Mouse (Mus musculus): ENCODE data around the gene Gm10668. TPM values are rescaled to one million over a fixed set of nuclear protein-coding genes. Genes with fewer than 3 reads are reported as not detected.

Gm10668 gene
- polyA plus RNA-seq (2015; fragmentation: Nextera tagmentation; extraction: Ambion mirVana): not detected in 2 replicates

GRCm38 (mm10) chr7:20730524-20730923 is at the start of gene Gm10668:
Gm10668 (minus strand) TSS chr7:20730624.

GRCm38 (mm10) chr7:20770885-20771284 is 40.5 kb upstream of the Gm10668 start, which contains the start of gene Vmn1r112:
Vmn1r112 (plus strand) TSS chr7:20771185.

GRCm38 (mm10) chr7:20703116-20703515 is 27.3 kb downstream of the Gm10668 start, which contains the start of gene Vmn1r111:
Vmn1r111 (minus strand) TSS chr7:20703216.

Other genes with a start within 250 kb of the Gm10668 start
- gene Vmn1r103, start 220.1 kb downstream of the Gm10668 start, polyA plus RNA-seq (2015; fragmentation: Nextera tagmentation; extraction: Ambion mirVana): not detected in 2 replicates
- gene Vmn1r104, start 196.8 kb downstream of the Gm10668 start, polyA plus RNA-seq (2015; fragmentation: Nextera tagmentation; extraction: Ambion mirVana): not detected in 2 replicates
- not detected in 2 replicates for gene Gm5726, start 184.9 kb downstream of the Gm10668 start, polyA plus RNA-seq (2015; fragmentation: Nextera tagmentation; extraction: Ambion mirVana)
- gene Gm4141, start 154.4 kb downstream of the Gm10668 start, polyA plus RNA-seq (2015; fragmentation: Nextera tagmentation; extraction: Ambion mirVana): not detected in 2 replicates
- not detected in 2 replicates for gene Gm4513, start 131.6 kb downstream of the Gm10668 start, polyA plus RNA-seq (2015; fragmentation: Nextera tagmentation; extraction: Ambion mirVana)
- gene Vmn1r107, start 61.7 kb downstream of the Gm10668 start, polyA plus RNA-seq (2015; fragmentation: Nextera tagmentation; extraction: Ambion mirVana): not detected in 2 replicates
- not detected in 2 replicates for gene Vmn1r111, start 27.4 kb downstream of the Gm10668 start, polyA plus RNA-seq (2015; fragmentation: Nextera tagmentation; extraction: Ambion mirVana)
- gene Vmn1r112, start 40.6 kb upstream of the Gm10668 start, polyA plus RNA-seq (2015; fragmentation: Nextera tagmentation; extraction: Ambion mirVana): not detected in 2 replicates
- gene Vmn1r113, start 56.7 kb upstream of the Gm10668 start, polyA plus RNA-seq (2015; fragmentation: Nextera tagmentation; extraction: Ambion mirVana): not detected in 2 replicates
- gene Vmn1r114, start 81.6 kb upstream of the Gm10668 start, polyA plus RNA-seq (2015; fragmentation: Nextera tagmentation; extraction: Ambion mirVana): not detected in 2 replicates
- not detected in 2 replicates for gene Vmn1r115, start 114.4 kb upstream of the Gm10668 start, polyA plus RNA-seq (2015; fragmentation: Nextera tagmentation; extraction: Ambion mirVana)
- gene Vmn1r116, start 141.6 kb upstream of the Gm10668 start, polyA plus RNA-seq (2015; fragmentation: Nextera tagmentation; extraction: Ambion mirVana): not detected in 2 replicates
- gene Vmn1r117, start 153.5 kb upstream of the Gm10668 start, polyA plus RNA-seq (2015; fragmentation: Nextera tagmentation; extraction: Ambion mirVana): not detected in 2 replicates
- not detected in 2 replicates for gene Vmn1r118, start 181.7 kb upstream of the Gm10668 start, polyA plus RNA-seq (2015; fragmentation: Nextera tagmentation; extraction: Ambion mirVana)